Mouse (Mus musculus) spleen, adult 2 months (tissue): ENCODE data around the gene Cpa3. TPM values are rescaled to one million over a fixed set of nuclear protein-coding genes. Genes with fewer than 3 reads are reported as not detected.

Experiments
- DNase-seq, 2 experiments: peaks; one replicate each; pipeline versions ENCODE4 v3.0.0 to v3.0.0-alpha.2; 2012 to 2021; ENCODE audit warnings: low spot score in 2 of 2, low read depth in 1 of 2
- H3K27ac ChIP-seq: fragments of 200-500 bp; 2 replicates; pipeline ENCODE4 v1.5.1; 2012; ENCODE audit warnings: low read length, inconsistent platforms; ENCODE audit not compliant: insufficient read depth
- H3K27me3 ChIP-seq: fragments of 200-500 bp; 2 replicates; pipeline ENCODE4 v1.6.1; 2012; ENCODE audit warnings: mild to moderate bottlenecking, moderate library complexity, low read length, inconsistent platforms; ENCODE audit not compliant: control insufficient read depth, insufficient read depth
- H3K36me3 ChIP-seq: fragments of 200-500 bp; 2 replicates; pipeline ENCODE4 v1.6.1; 2012; ENCODE audit warnings: mild to moderate bottlenecking, low read length, inconsistent platforms; ENCODE audit not compliant: control insufficient read depth, insufficient read depth
- H3K4me1 ChIP-seq: fragments of 200-500 bp; 2 replicates; pipeline ENCODE4 v1.6.1; 2011; ENCODE audit warnings: inconsistent platforms; ENCODE audit not compliant: control insufficient read depth, insufficient read depth, insufficient read length
- H3K4me3 ChIP-seq: fragments of 200-500 bp; 2 replicates; pipeline ENCODE4 v1.5.1; 2011; ENCODE audit warnings: mild to moderate bottlenecking, inconsistent platforms; ENCODE audit not compliant: insufficient read depth, insufficient read length; ENCODE audit errors: extremely low read depth
- CTCF ChIP-seq: fragments of 200-500 bp; IDR thresholded peaks from 2 replicates; pipeline ENCODE4 v1.5.1; 2011; ENCODE audit warnings: mild to moderate bottlenecking, inconsistent platforms; ENCODE audit not compliant: insufficient read depth, insufficient read length, insufficient replicate concordance; ENCODE audit errors: extremely low read depth
- POLR2A ChIP-seq: fragments of 200-500 bp; IDR thresholded peaks from 2 replicates; pipeline ENCODE4 v1.6.1; 2011; ENCODE audit warnings: low read depth, low read length, inconsistent platforms
- WGBS: fragments of 180-500 bp; shearing (Covaris S2); methylation state at CpG from one replicate; pipeline ENCODE4 v1.1.7; 2018; 5-methylcytosine and 5-hydroxymethylcytosine counted together
- polyA plus RNA-seq: library from polyadenylated mRNA; depleted of rRNA; stranded (reverse); fragments of >200 nt; gene quantifications from 2 replicates; pipeline ENCODE4 v1.2.3, GENCODE M21; 2012; rRNA removed

Cpa3 gene
- polyA plus RNA-seq, 1 experiment = 0.30 TPM

DNA sequence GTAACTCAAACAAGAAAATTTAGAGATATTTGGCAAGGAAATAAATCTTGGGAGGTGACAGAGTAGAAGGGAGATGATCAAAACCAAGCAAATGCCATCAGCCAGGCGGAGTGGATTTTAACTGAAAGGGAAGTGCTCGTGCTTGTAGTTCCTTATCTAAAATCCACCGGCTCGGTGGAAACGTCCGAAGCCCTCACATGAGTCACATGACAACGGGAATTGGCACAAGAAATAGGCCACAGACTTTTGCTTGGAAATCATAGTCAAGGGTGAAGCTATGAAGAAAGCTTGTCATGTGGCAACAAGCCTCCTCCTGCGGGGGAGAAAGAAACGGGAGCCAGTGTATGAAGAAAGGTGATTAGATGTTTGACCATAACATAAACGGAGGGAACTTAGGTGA lies 44.1 kb downstream of the Cpa3 start:
- DNase-seq = no peak
- Histone ChIP-seq H3K27me3 (no peaks in the 10 kb centered on the region), H3K4me3 (no peak overlapping the region), H3K36me3 (no peaks in the 10 kb centered on the region), H3K4me1 (no peaks in the 10 kb centered on the region), H3K27ac (no peak overlapping the region)
- WGBS = 37% methylated on average over 10 of the region's 10 CpGs
- TF ChIP-seq POLR2A (no peak), CTCF (no peak)

- TF ChIP-seq CTCF (no peak), POLR2A (no peak)
- Histone ChIP-seq H3K27ac (no peak overlapping the region), H3K4me1 (no peaks in the 10 kb centered on the region), H3K36me3 (no peaks in the 10 kb centered on the region), H3K4me3 (no peak overlapping the region), H3K27me3 (no peaks in the 10 kb centered on the region)
- WGBS = 64% methylated on average over 5 of the region's 5 CpGs
- no peak for DNase-seq
Measured at GRCm38 (mm10) chr3:20188976-20189675, 52.9 kb downstream of the Cpa3 start.

GRCm38 (mm10) chr3:20172394-20172793 lies 69.6 kb downstream of the Cpa3 start:
- no peak overlapping the region for H3K4me3 ChIP-seq
- no peak overlapping the region for H3K27ac ChIP-seq
- WGBS = 88% methylated on average over 6 of the region's 6 CpGs
- H3K27me3 ChIP-seq = no peaks in the 10 kb centered on the region
- no peaks in the 10 kb centered on the region for H3K4me1 ChIP-seq
- DNase-seq = no peak
- TF ChIP-seq CTCF (no peak), POLR2A (no peak)
- H3K36me3 ChIP-seq = no peaks in the 10 kb centered on the region

DNA sequence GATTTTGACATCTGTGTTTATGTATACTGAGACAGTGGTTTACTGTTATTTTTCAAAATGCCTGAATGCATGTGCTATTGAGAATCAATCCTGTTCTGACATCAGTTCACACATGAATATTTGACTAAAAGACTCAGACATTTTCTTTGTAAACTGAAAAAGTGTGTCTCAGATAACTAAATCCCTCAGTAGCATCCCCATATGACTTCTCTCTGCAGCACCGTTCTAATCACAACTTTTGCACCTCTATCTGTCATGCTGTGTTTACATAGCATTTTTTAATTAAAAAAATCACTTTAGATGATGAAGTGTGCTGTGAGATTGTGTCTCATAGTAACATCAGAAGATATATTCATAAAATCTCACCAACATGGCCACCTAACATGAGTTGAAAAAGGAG lies 74.5 kb downstream of the Cpa3 start:
- no peak for DNase-seq
- TF ChIP-seq CTCF (no peak), POLR2A (no peak)
- no peak overlapping the region for H3K27ac ChIP-seq
- H3K36me3 ChIP-seq = no peaks in the 10 kb centered on the region
- 89% methylated on average over 1 of the region's 1 CpGs for WGBS
- no peaks in the 10 kb centered on the region for H3K4me1 ChIP-seq
- H3K27me3 ChIP-seq = no peaks in the 10 kb centered on the region
- H3K4me3 ChIP-seq = no peak overlapping the region

Other genes with a start within 250 kb of the Cpa3 start
- gene Hps3, start 206.9 kb downstream of the Cpa3 start, polyA plus RNA-seq = 58.4 and 97.2 TPM in 2 replicates
- 3.9 and 4.1 TPM in 2 replicates for gene Hltf, start 184.4 kb downstream of the Cpa3 start, polyA plus RNA-seq
- gene Gyg, start 86.9 kb downstream of the Cpa3 start, polyA plus RNA-seq = 11.0 and 12.1 TPM in 2 replicates
- 211 and 326 TPM in 2 replicates for gene Cpb1, start 33.6 kb upstream of the Cpa3 start, polyA plus RNA-seq
- gene Agtr1b, start 125.0 kb upstream of the Cpa3 start, polyA plus RNA-seq = not detected in 2 replicates